Mouse (Mus musculus) MN1 (cell line): ENCODE measurements around the gene Pcnp.
"Not testable (repeated sequence)": the region's sequence is repeated elsewhere in the genome, so short reads cannot be mapped to it uniquely, and the experiment has no call there.

Experiments used
- DNase-seq: peaks from one replicate; pipeline ENCODE4 v3.0.0-alpha.2; 2016; ENCODE audit warnings: low spot score

Pcnp gene

GRCm38 (mm10) chr16:56029661-56030082 is at the start of gene Pcnp:
Pcnp (minus strand) TSS chr16:56029739.
- DNase-seq: peak; percentile 96

- DNase-seq: no peak
Observed at GRCm38 (mm10) chr16:56076121-56076869, 46.8 kb upstream of the Pcnp start.

GRCm38 (mm10) chr16:56075222-56076111 is 45.9 kb upstream of the Pcnp start:
- peak; percentile 85 for DNase-seq

GRCm38 (mm10) chr16:56074565-56074964 is 45.0 kb upstream of the Pcnp start:
- no peak for DNase-seq

- no peak for DNase-seq
Observed at GRCm38 (mm10) chr16:56074122-56074521, 44.6 kb upstream of the Pcnp start.

GRCm38 (mm10) chr16:56073150-56073549 is 43.6 kb upstream of the Pcnp start:
- not testable (repeated sequence) for DNase-seq

GRCm38 (mm10) chr16:56072533-56072932 is 43.0 kb upstream of the Pcnp start:
- DNase-seq: no peak

- DNase-seq: no peak
Observed at GRCm38 (mm10) chr16:56071317-56072232, 42.0 kb upstream of the Pcnp start.

- DNase-seq: no peak
Observed at GRCm38 (mm10) chr16:56068523-56069070, 39.1 kb upstream of the Pcnp start.

- DNase-seq: no peak
Observed at GRCm38 (mm10) chr16:56066113-56066512, 36.6 kb upstream of the Pcnp start.

GRCm38 (mm10) chr16:56064334-56064990 is 34.9 kb upstream of the Pcnp start:
- DNase-seq: peak; percentile 85

GRCm38 (mm10) chr16:56062981-56063380 is 33.4 kb upstream of the Pcnp start:
- DNase-seq: no peak

- DNase-seq: no peak
Observed at GRCm38 (mm10) chr16:56061995-56062594, 32.6 kb upstream of the Pcnp start.

GRCm38 (mm10) chr16:56058151-56058550 is 28.6 kb upstream of the Pcnp start:
- no peak for DNase-seq

GRCm38 (mm10) chr16:56056944-56057590 is 27.5 kb upstream of the Pcnp start:
- no peak for DNase-seq

- no peak for DNase-seq
Observed at GRCm38 (mm10) chr16:56055911-56056310, 26.4 kb upstream of the Pcnp start.

- DNase-seq: not testable (repeated sequence)
Observed at GRCm38 (mm10) chr16:56048038-56048437, 18.5 kb upstream of the Pcnp start, which contains the start of gene Senp7. Senp7 (plus strand) TSS chr16:56048338.

- DNase-seq: no peak
Observed at GRCm38 (mm10) chr16:56038090-56038489, 8.6 kb upstream of the Pcnp start.

GRCm38 (mm10) chr16:56037138-56038010 is 7.8 kb upstream of the Pcnp start, which contains the start of gene Trmt10c:
Trmt10c (minus strand) TSS chr16:56037819.
- DNase-seq: peak; percentile 90
